Mouse (Mus musculus): ENCODE data around the gene Ifi35. TPM values are rescaled to one million over a fixed set of nuclear protein-coding genes. Genes with fewer than 3 reads are reported as not detected.
"Not testable (repeated sequence)": the region's sequence is repeated elsewhere in the genome, so short reads cannot be mapped to it uniquely, and the experiment has no call there.

The Ifi35 gene
- polyA plus RNA-seq, 1 experiment: 50.6 TPM

DNA sequence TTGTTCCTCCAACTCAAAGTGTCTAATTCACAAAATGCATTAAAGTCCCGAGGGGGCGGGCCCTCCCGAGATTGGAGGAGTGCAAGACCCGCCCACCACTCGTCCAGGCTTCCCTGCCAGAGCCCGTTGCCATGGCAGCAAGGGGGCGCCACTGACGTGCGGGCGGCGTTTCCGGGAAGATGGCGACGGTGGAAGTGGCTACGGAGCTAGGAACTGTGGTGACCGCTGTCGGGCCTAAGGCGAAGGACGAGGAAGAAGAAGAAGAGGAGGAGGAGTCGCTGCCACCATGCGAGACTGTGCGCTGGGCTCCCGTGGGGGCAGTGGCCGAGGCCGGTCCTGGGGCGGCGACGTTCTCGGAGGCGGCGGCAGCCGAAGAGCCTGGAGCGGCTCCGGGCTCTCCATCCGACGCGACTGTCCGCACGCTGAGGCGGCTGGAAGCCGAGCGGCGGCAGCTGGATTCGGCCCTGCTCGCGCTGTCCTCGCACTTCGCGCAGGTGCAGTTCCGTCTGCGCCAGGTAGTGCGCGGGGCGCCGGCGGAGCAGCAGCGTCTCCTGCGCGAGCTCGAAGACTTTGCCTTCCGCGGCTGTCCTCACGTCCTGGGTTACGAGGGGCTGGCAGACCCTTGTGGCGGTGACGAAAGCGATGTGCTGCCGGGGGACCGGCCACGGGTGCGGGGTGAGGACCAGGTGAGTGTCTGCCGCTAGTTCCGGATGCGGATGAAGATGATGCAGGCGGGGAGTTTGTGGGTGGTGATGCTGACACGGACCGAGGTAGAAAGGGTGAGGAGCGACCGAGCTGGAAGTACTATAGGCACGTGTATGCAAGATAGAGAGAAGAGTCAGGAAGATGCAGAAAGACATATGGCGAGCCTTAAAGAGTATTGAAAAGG, 23.0 kb upstream of the Ifi35 start, which contains the start of the genes Rundc1 and Ptges3l:
Gene Rundc1, plus strand, starts transcription at position 161 of the 889 bp plus-strand sequence.
Gene Ptges3l, minus strand, starts transcription at position 409 of the 889 bp plus-strand sequence.
- Histone ChIP-seq H3K4me1 (ENCODE audit: control insufficient read depth, insufficient read depth, low read length) (peaks cover 17% of the 10 kb centered on the region), H3K27ac (ENCODE audit: insufficient read depth, low read depth, low read length) (peak within 1 kb of the TSS; percentile 62), H3K4me3 (ENCODE audit: insufficient read depth, low read length) (peak within 1 kb of the TSS; percentile 85)
- TF ChIP-seq CTCF (IDR thresholded peaks at IDR 0.05; ENCODE audit: low read depth, low read length): no peak
- no peak for TF ChIP-seq POLR2A (IDR thresholded peaks at IDR 0.05; ENCODE audit: borderline replicate concordance, low read depth, low read length)

DNA sequence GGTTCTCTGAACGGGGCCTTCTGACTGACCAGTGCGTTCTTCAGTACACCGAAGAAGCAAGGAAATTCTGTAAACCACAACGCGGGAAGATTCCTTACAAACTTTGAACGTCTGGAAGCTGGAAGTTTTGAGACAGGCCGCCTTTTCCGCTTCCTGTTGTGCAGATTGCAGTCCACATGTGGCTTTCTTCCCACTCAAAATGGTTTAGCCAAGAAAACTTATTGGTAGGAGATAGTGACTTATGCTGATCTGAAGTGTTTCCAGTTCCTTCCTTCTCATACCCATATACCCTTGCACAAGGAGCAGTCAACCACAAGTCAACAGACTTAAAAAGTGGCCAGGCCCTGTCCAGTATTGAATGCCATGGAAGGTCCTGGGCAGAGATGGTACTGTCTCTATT, 22.0 kb upstream of the Ifi35 start:
- H3K27ac ChIP-seq (ENCODE audit: insufficient read depth, low read depth, low read length): 0 out of 2 replicates have a peak overlapping the region, but pooled peaks have one; percentile 9
- H3K4me3 ChIP-seq (ENCODE audit: insufficient read depth, low read length): peak overlapping the region; percentile 85
- TF ChIP-seq POLR2A (IDR thresholded peaks at IDR 0.05; ENCODE audit: borderline replicate concordance, low read depth, low read length) (no peak), CTCF (IDR thresholded peaks at IDR 0.05; ENCODE audit: low read depth, low read length) (no peak)
- peaks cover 17% of the 10 kb centered on the region for H3K4me1 ChIP-seq (ENCODE audit: control insufficient read depth, insufficient read depth, low read length)

DNA sequence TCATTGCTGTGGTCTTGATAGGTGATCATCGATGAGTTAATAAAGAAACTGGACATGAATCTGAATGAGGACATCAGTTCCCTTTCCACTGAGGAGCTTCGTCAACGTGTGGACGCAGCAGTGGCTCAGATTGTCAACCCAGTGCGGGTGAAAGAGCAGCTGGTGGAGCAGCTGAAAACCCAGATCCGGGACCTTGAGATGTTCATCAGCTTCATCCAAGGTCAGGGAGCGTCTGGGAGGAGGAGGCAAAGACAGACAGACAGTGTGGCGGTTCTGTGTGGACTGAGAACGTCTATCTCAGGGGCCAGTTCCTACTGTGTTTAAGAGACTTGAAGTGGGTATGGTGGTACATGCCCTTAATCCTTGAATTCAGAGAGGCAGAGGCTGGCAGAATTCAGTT, 16.9 kb upstream of the Ifi35 start:
- H3K27ac ChIP-seq (ENCODE audit: insufficient read depth, low read depth, low read length): no peak overlapping the region
- TF ChIP-seq POLR2A (IDR thresholded peaks at IDR 0.05; ENCODE audit: borderline replicate concordance, low read depth, low read length): no peak
- TF ChIP-seq CTCF (IDR thresholded peaks at IDR 0.05; ENCODE audit: low read depth, low read length): no peak
- peaks cover 7% of the 10 kb centered on the region for H3K4me1 ChIP-seq (ENCODE audit: control insufficient read depth, insufficient read depth, low read length)
- H3K4me3 ChIP-seq (ENCODE audit: insufficient read depth, low read length): no peak overlapping the region

DNA sequence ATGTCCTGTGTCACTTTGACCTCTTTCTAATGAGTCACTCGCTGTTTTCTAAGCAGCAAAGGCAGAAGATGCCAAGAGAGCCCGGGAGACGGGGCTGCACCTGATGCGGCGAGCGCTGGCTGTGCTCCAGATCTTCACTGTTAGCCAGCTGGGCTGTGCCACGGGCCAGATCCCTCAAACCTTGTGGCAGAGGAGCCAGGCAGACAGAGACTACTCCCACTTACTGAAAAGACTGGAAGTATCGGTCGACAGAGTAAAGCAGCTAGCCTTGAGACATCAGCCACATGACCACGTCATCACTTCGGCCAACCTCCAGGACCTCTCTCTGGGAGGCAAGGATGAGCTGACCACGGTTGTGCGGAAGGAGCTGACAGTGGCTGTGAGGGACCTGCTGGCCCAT, 14.8 kb upstream of the Ifi35 start:
- Histone ChIP-seq H3K4me3 (ENCODE audit: insufficient read depth, low read length) (no peak overlapping the region), H3K27ac (ENCODE audit: insufficient read depth, low read depth, low read length) (no peak overlapping the region), H3K4me1 (ENCODE audit: control insufficient read depth, insufficient read depth, low read length) (no peaks in the 10 kb centered on the region)
- TF ChIP-seq CTCF (IDR thresholded peaks at IDR 0.05; ENCODE audit: low read depth, low read length) (no peak), POLR2A (IDR thresholded peaks at IDR 0.05; ENCODE audit: borderline replicate concordance, low read depth, low read length) (no peak)

DNA sequence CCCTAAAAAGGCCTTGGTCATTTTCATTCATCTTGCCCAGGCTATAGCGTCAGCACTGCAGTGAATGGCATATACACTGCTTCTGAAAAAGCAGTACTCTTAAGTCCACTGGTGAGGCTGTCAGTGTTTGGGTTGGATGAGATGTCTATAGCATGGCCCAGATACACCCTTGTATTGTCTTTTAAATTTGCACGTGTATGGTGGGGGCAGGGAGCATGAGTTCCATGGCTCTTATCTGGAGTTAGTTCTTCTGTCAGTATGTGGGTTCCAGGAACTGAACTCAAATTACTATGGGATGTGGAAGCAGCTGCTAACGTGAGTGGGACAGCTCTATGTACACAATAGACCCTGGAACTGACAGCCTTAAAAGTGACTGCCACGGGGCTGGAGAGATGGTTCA, 12.4 kb upstream of the Ifi35 start:
- H3K27ac ChIP-seq (ENCODE audit: insufficient read depth, low read depth, low read length): no peak overlapping the region
- TF ChIP-seq POLR2A (IDR thresholded peaks at IDR 0.05; ENCODE audit: borderline replicate concordance, low read depth, low read length) (no peak), CTCF (IDR thresholded peaks at IDR 0.05; ENCODE audit: low read depth, low read length) (no peak)
- H3K4me1 ChIP-seq (ENCODE audit: control insufficient read depth, insufficient read depth, low read length): no peaks in the 10 kb centered on the region
- H3K4me3 ChIP-seq (ENCODE audit: insufficient read depth, low read length): no peak overlapping the region

DNA sequence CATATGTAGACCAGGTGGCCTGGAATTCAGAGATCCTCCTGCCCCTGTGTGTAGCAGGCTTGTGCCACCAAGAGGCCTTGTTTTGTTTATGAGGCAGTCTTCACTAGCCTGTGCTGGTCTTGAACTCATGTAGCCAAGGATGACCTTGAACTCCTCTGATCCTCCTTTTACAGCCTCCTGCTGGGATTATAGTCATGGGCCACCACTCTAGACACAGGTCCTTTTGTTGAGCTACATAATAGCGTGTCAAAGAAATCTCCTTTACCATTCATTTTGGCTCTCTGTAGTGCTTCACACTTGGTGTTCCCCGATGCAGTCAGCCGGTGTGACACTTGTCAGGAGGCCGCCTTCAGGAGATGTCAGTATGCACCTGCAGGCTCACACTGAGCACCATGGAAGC, 11.3 kb upstream of the Ifi35 start:
- no peak overlapping the region for H3K4me3 ChIP-seq (ENCODE audit: insufficient read depth, low read length)
- no peaks in the 10 kb centered on the region for H3K4me1 ChIP-seq (ENCODE audit: control insufficient read depth, insufficient read depth, low read length)
- no peak overlapping the region for H3K27ac ChIP-seq (ENCODE audit: insufficient read depth, low read depth, low read length)
- no peak for TF ChIP-seq CTCF (IDR thresholded peaks at IDR 0.05; ENCODE audit: low read depth, low read length)

DNA sequence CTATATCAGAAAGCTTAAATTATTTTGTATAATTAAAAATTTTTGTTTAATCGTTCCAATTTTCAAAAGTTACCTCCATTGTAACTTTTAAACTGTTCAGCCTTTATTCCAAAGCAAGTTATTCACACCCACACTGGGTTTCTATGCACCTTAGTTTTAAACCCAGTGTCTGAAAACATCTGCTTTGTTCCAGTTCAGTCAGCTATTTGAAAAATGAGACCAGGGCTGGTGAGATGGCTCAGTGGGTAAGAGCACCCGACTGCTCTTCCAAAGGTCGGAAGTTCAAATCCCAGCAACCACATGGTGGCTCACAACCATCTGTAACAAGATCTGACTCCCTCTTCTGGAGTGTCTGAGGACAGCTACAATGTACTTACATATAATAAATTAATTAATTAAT, 10.2 kb upstream of the Ifi35 start:
- H3K27ac ChIP-seq (ENCODE audit: insufficient read depth, low read depth, low read length); H3K4me1 ChIP-seq (ENCODE audit: control insufficient read depth, insufficient read depth, low read length); H3K4me3 ChIP-seq (ENCODE audit: insufficient read depth, low read length): not testable (repeated sequence)

DNA sequence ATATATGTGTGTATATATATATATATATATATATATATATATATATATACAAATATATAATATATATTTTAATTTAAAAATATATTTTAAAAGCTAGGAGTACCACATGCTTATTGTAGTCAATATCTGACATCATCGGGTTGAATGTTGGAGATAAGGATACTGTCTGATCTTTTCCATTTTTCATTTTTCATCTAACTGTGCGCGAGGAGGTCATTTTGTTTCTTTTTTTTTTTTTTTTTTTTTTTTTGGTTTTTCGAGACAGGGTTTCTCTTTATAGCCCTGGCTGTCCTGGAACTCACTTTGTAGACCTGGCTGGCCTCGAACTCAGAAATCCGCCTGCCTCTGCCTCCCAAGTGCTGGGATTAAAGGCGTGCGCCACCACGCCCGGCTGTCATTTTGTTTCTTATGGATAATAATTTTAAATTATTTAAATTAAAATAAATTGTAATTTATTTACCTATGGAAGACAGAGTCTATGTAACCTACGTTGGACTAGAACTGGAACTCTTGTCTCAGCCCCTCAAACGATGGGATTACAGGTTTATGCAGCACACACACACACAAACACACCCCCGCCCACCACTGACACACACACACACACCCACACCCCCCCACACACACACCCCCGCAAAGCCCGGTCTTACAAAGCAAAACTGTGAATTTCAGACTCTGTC, 6.6 kb upstream of the Ifi35 start:
- H3K27ac ChIP-seq (ENCODE audit: insufficient read depth, low read depth, low read length); H3K4me1 ChIP-seq (ENCODE audit: control insufficient read depth, insufficient read depth, low read length): not testable (repeated sequence)
- TF ChIP-seq CTCF (IDR thresholded peaks at IDR 0.05; ENCODE audit: low read depth, low read length): 0 out of 2 replicates have a peak, but pooled peaks have one; percentile 23
- H3K4me3 ChIP-seq (ENCODE audit: insufficient read depth, low read length): peak overlapping the region; percentile 47

DNA sequence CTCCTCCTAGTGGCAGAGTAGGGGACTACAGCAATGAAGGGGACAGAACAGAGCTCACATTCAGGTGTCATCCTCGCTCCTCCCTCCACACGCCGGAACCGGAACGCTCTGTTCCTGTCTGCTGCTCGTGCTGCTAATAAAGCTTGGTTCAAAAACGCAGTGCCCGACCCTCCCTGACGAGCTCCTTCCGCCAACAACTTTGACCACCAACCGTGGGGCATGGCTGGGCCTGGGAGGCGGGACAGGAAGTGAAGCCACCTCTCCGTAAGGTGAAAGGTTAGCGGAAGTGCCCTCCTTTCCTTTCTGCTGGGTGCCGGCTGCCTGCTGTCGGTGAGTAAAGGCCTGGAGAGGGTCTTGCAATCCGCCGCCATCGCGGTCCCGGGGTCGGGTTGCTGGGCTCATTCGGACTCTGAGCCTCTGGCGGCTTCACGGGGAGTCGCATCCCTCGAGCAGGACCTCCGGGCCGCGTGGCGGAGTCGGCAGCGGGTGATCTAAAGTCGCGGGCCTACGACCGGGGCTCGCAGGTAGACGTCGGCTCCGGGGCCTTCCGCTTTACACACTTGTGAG, 6.0 kb upstream of the Ifi35 start, which contains the start of gene Rpl27:
Gene Rpl27, plus strand, starts transcription at position 172 of the 567 bp plus-strand sequence.
- H3K4me1 ChIP-seq (ENCODE audit: control insufficient read depth, insufficient read depth, low read length): peaks cover 9% of the 10 kb centered on the region
- peak within 1 kb of the TSS; percentile 76 for H3K27ac ChIP-seq (ENCODE audit: insufficient read depth, low read depth, low read length)
- H3K4me3 ChIP-seq (ENCODE audit: insufficient read depth, low read length): peak within 1 kb of the TSS; percentile 84
- no peak for TF ChIP-seq POLR2A (IDR thresholded peaks at IDR 0.05; ENCODE audit: borderline replicate concordance, low read depth, low read length)
- no peak for TF ChIP-seq CTCF (IDR thresholded peaks at IDR 0.05; ENCODE audit: low read depth, low read length)

DNA sequence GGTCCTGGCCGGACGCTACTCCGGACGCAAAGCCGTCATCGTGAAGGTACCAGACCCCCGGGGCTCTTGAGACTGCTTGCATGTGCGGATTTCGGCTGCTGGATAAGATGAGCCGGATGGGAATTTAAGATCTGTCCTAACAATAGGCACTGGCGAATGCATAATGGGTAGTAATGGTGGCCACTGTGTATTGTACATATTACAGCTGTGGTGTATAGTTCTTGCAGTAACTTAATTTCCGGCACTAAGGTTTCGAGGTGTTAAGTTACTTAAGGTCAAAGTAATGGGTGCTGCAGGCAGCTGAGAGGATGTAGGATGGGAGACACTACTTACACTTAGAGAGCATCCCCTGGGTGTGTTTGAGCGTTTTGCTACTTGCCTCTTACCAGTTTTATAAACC, 5.4 kb upstream of the Ifi35 start:
- Histone ChIP-seq H3K4me1 (ENCODE audit: control insufficient read depth, insufficient read depth, low read length) (peaks cover 9% of the 10 kb centered on the region), H3K4me3 (ENCODE audit: insufficient read depth, low read length) (peak overlapping the region; percentile 84), H3K27ac (ENCODE audit: insufficient read depth, low read depth, low read length) (peak overlapping the region; percentile 76)
- no peak for TF ChIP-seq POLR2A (IDR thresholded peaks at IDR 0.05; ENCODE audit: borderline replicate concordance, low read depth, low read length)
- TF ChIP-seq CTCF (IDR thresholded peaks at IDR 0.05; ENCODE audit: low read depth, low read length): no peak
